Mouse (Mus musculus): ENCODE results near the gene Slc13a3.

The Slc13a3 gene

DNA sequence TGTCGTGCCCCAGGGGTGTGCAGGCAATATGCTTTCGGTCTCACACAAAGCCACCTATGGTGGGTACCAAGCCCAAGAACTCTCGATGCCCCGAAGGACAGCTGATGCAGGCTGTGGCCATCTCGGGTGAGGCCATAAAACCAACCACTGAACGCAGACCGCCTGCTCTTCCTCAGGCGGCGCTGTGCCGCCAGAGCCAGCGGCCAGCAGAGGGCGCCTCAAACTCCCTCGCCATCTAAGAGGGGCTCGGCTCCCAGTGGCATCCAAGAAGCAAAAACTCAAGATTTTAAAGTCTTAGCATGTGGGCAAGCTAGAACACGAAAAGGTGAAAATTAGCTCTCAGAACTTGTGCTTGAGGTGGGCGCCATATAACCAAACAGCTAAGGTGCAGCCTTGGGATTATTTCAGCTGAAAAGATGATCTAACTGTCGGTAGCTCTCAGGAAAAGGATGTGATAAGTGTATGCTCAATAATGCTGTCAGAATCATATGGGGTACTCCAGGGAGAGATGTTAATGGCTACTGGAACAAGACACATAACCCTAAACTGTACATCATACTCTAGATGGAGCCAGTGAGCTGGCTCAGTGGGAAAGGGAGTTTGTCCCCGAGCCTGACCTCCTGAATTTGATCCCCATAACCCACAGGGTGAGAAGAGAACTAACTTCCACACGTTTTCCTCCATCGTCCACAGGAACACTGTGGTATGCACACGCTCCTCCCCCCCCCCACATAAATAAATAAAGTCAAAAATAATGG, 108.5 kb downstream of the Slc13a3 start:
- peak; percentile 67 to 83 for DNase-seq (ENCODE audit: low spot score in 2 of 2)

GRCm38 (mm10) chr2:165363282-165363681, 109.7 kb downstream of the Slc13a3 start:
- DNase-seq (ENCODE audit: low spot score in 2 of 2) = no peak

- peak in 1 of 2 experiments; percentile 48 for DNase-seq (ENCODE audit: low spot score in 2 of 2)
Measured at GRCm38 (mm10) chr2:165360861-165361260, 112.2 kb downstream of the Slc13a3 start.

All from cerebellum, postnatal 4 days (tissue).